Mouse (Mus musculus): Measurements from ENCODE around the gene Rabgap1. TPM values are rescaled to one million over a fixed set of nuclear protein-coding genes. Genes with fewer than 3 reads are reported as not detected.

The Rabgap1 gene
- polyA plus RNA-seq, 1 experiment from 2014 or later, result 14.1 TPM

GRCm38 (mm10) chr2:37511134-37511901 lies 68.2 kb downstream of the Rabgap1 start:
- H3K4me3 ChIP-seq (ENCODE audit: low read depth, low read length), result no peak overlapping the region
- ATAC-seq, result peak; percentile 86

GRCm38 (mm10) chr2:37516030-37516710 lies 73.1 kb downstream of the Rabgap1 start, which contains the start of gene Gpr21:
TSS of gene Gpr21 (plus strand) at chr2:37516332.
- Histone ChIP-seq H3K9ac (ENCODE audit: low read depth, low read length) (no peak within 1 kb of the TSS), H3K4me2 (replicated peaks; ENCODE audit: low read depth) (peak within 1 kb of the TSS; percentile 17), H3K27me3 (replicated peaks; ENCODE audit: control insufficient read depth, insufficient read depth, low read length) (no peaks in the 10 kb centered on the region), H3K9me3 (ENCODE audit: control insufficient read depth) (no peaks in the 10 kb centered on the region), H3K4me3 (ENCODE audit: low read depth, low read length) (no peak within 1 kb of the TSS), H3K27ac (ENCODE audit: low read depth, low read length) (no peak within 1 kb of the TSS), H3K4me1 (replicated peaks; ENCODE audit: control insufficient read depth, insufficient read depth, low read length) (no peaks in the 10 kb centered on the region), H3K36me3 (ENCODE audit: control insufficient read depth, insufficient read depth) (peaks cover 20% of the 10 kb centered on the region)
- WGBS, result 35% methylated on average over 11 of the region's 11 CpGs
- 0 out of 2 replicates have a peak, but pooled peaks have one; percentile 44 for ATAC-seq
- no peak for TF ChIP-seq CTCF (IDR thresholded peaks at IDR 0.05; ENCODE audit: low read depth)

More at GRCm38 (mm10) chr2:37511134-37511901, 68.2 kb downstream of the Rabgap1 start:
- H3K27ac ChIP-seq (ENCODE audit: low read depth, low read length), result peak overlapping the region; percentile 55; the same call in 1 of the 2 replicates
- no peaks in the 10 kb centered on the region for H3K9me3 ChIP-seq (ENCODE audit: control insufficient read depth)
- 50% methylated on average over 4 of the region's 4 CpGs for WGBS
- no peak for TF ChIP-seq CTCF (IDR thresholded peaks at IDR 0.05; ENCODE audit: low read depth)
- no peak overlapping the region for H3K4me2 ChIP-seq (replicated peaks; ENCODE audit: low read depth)
- H3K9ac ChIP-seq (ENCODE audit: low read depth, low read length), result no peak overlapping the region
- no peaks in the 10 kb centered on the region for H3K4me1 ChIP-seq (replicated peaks; ENCODE audit: control insufficient read depth, insufficient read depth, low read length)
- H3K36me3 ChIP-seq (ENCODE audit: control insufficient read depth, insufficient read depth), result peaks cover 8% of the 10 kb centered on the region; the same call in 1 of the 2 replicates
- no peaks in the 10 kb centered on the region for H3K27me3 ChIP-seq (replicated peaks; ENCODE audit: control insufficient read depth, insufficient read depth, low read length)

- Histone ChIP-seq H3K9ac (ENCODE audit: low read depth, low read length) (no peak overlapping the region), H3K9me3 (ENCODE audit: control insufficient read depth) (no peaks in the 10 kb centered on the region), H3K27me3 (replicated peaks; ENCODE audit: control insufficient read depth, insufficient read depth, low read length) (no peaks in the 10 kb centered on the region), H3K36me3 (ENCODE audit: control insufficient read depth, insufficient read depth) (peaks cover 20% of the 10 kb centered on the region), H3K4me1 (replicated peaks; ENCODE audit: control insufficient read depth, insufficient read depth, low read length) (no peaks in the 10 kb centered on the region), H3K27ac (ENCODE audit: low read depth, low read length) (no peak overlapping the region), H3K4me2 (replicated peaks; ENCODE audit: low read depth) (0 out of 2 replicates have a peak overlapping the region, but pooled peaks have one; percentile 7), H3K4me3 (ENCODE audit: low read depth, low read length) (no peak overlapping the region)
- no peak for ATAC-seq
- TF ChIP-seq CTCF (IDR thresholded peaks at IDR 0.05; ENCODE audit: low read depth), result no peak
- WGBS, result 56% methylated on average over 4 of the region's 4 CpGs
Measured at GRCm38 (mm10) chr2:37516922-37517462, 73.9 kb downstream of the Rabgap1 start.

- H3K4me3 ChIP-seq (ENCODE audit: low read depth, low read length), result no peak overlapping the region
- H3K9me3 ChIP-seq (ENCODE audit: control insufficient read depth), result no peaks in the 10 kb centered on the region
- no peak overlapping the region for H3K9ac ChIP-seq (ENCODE audit: low read depth, low read length)
- no peak overlapping the region for H3K27ac ChIP-seq (ENCODE audit: low read depth, low read length)
- TF ChIP-seq CTCF (IDR thresholded peaks at IDR 0.05; ENCODE audit: low read depth), result no peak
- 64% methylated on average over 4 of the region's 4 CpGs for WGBS
- no peak for ATAC-seq
- H3K4me1 ChIP-seq (replicated peaks; ENCODE audit: control insufficient read depth, insufficient read depth, low read length), result no peaks in the 10 kb centered on the region
- H3K36me3 ChIP-seq (ENCODE audit: control insufficient read depth, insufficient read depth), result peaks cover 21% of the 10 kb centered on the region; the same call in 1 of the 2 replicates
- H3K27me3 ChIP-seq (replicated peaks; ENCODE audit: control insufficient read depth, insufficient read depth, low read length), result no peaks in the 10 kb centered on the region
- no peak overlapping the region for H3K4me2 ChIP-seq (replicated peaks; ENCODE audit: low read depth)
Measured at GRCm38 (mm10) chr2:37518561-37519285, 75.6 kb downstream of the Rabgap1 start.

GRCm38 (mm10) chr2:37519286-37519640 lies 76.2 kb downstream of the Rabgap1 start:
- Histone ChIP-seq H3K4me2 (replicated peaks; ENCODE audit: low read depth) (no peak overlapping the region), H3K9me3 (ENCODE audit: control insufficient read depth) (no peaks in the 10 kb centered on the region), H3K27ac (ENCODE audit: low read depth, low read length) (no peak overlapping the region), H3K36me3 (ENCODE audit: control insufficient read depth, insufficient read depth) (peaks cover 26% of the 10 kb centered on the region; the same call in 1 of the 2 replicates), H3K4me1 (replicated peaks; ENCODE audit: control insufficient read depth, insufficient read depth, low read length) (no peaks in the 10 kb centered on the region), H3K27me3 (replicated peaks; ENCODE audit: control insufficient read depth, insufficient read depth, low read length) (no peaks in the 10 kb centered on the region), H3K9ac (ENCODE audit: low read depth, low read length) (no peak overlapping the region), H3K4me3 (ENCODE audit: low read depth, low read length) (no peak overlapping the region)
- TF ChIP-seq CTCF (IDR thresholded peaks at IDR 0.05; ENCODE audit: low read depth), result no peak
- ATAC-seq, result no peak
- WGBS, result 60% methylated on average over 1 of the region's 1 CpGs
